Mouse (Mus musculus) MEL (cell line): ENCODE data around the gene Abcc3.

Experiments
- CHD2 ChIP-seq: IDR thresholded peaks from 2 replicates; pipeline ENCODE4 v1.6.1; 2011; ENCODE audit warnings: low read length, improper control_type of control experiment
- CTCF ChIP-seq, 3 experiments: IDR thresholded peaks in 2 of 3; conservative IDR thresholded peaks in 1 of 3; 2 replicates each; pipeline ENCODE4 v1.5.1; 2011 to 2012; ENCODE audit warnings: low read length in 3 of 3, low read depth in 2 of 3, mild to moderate bottlenecking in 2 of 3, improper control_type of control experiment in 1 of 3, inconsistent platforms in 1 of 3, mixed read lengths in 1 of 3, moderate library complexity in 1 of 3; ENCODE audit not compliant: control insufficient read depth in 1 of 3, insufficient read depth in 1 of 3, poor library complexity in 1 of 3, severe bottlenecking in 1 of 3
- GABPA ChIP-seq: IDR thresholded peaks from 2 replicates; pipeline ENCODE4 v1.6.1; 2012; ENCODE audit warnings: low read depth, mild to moderate bottlenecking, inconsistent platforms, low read length, improper control_type of control experiment, moderate library complexity
- HCFC1 ChIP-seq: IDR thresholded peaks from 2 replicates; pipeline ENCODE4 v1.6.1; 2012; ENCODE audit warnings: low read depth, mild to moderate bottlenecking, inconsistent platforms, low read length, improper control_type of control experiment, moderate library complexity
- MAX ChIP-seq: IDR thresholded peaks from 2 replicates; pipeline ENCODE4 v1.6.1; 2011; ENCODE audit warnings: low read length, improper control_type of control experiment
- POLR2A ChIP-seq, 2 experiments: IDR thresholded peaks; 2 replicates each; pipeline ENCODE4 v1.6.1; 2011 to 2012; ENCODE audit warnings: low read length in 2 of 2, mild to moderate bottlenecking in 2 of 2, control low read depth in 1 of 2, improper control_type of control experiment in 1 of 2, low read depth in 1 of 2, moderate library complexity in 1 of 2; ENCODE audit not compliant: control insufficient read depth in 1 of 2, insufficient read depth in 1 of 2, poor library complexity in 1 of 2
- USF2 ChIP-seq, 2 experiments: IDR thresholded peaks; 2 replicates each; pipeline ENCODE4 v1.6.1; 2011 to 2012; ENCODE audit warnings: improper control_type of control experiment in 2 of 2, low read length in 2 of 2, borderline replicate concordance in 1 of 2, inconsistent platforms in 1 of 2, low read depth in 1 of 2, mild to moderate bottlenecking in 1 of 2; ENCODE audit not compliant: insufficient read depth in 1 of 2
- ZMIZ1 ChIP-seq: IDR thresholded peaks from 2 replicates; pipeline ENCODE4 v1.6.1; 2012; ENCODE audit warnings: low read depth, mild to moderate bottlenecking, inconsistent platforms, low read length, improper control_type of control experiment, moderate library complexity

GRCm38 (mm10) chr11:94412562-94412961 is 19.8 kb upstream of the Abcc3 start:
- TF ChIP-seq MAX (no peak), CHD2 (no peak), POLR2A (IDR thresholded peaks at IDR 0.05; ENCODE audit: control insufficient read depth in 1 of 2, insufficient read depth in 1 of 2, low read depth in 1 of 2, low read length in 2 of 2, poor library complexity in 1 of 2) (no peak), CTCF (IDR thresholded peaks at IDR 0.05 in 2 of 3, conservative IDR thresholded peaks at IDR 0.05 in 1 of 3; ENCODE audit: control insufficient read depth in 1 of 3, insufficient read depth in 1 of 3, low read depth in 2 of 3, low read length in 3 of 3, poor library complexity in 1 of 3, severe bottlenecking in 1 of 3) (no peak), GABPA (no peak), USF2 (IDR thresholded peaks at IDR 0.05; ENCODE audit: borderline replicate concordance in 1 of 2, insufficient read depth in 1 of 2, low read depth in 1 of 2, low read length in 2 of 2) (no peak), HCFC1 (no peak), ZMIZ1 (no peak)
